Mouse (Mus musculus): ENCODE data around the gene Mif.
"Not testable (repeated sequence)": the region's sequence is repeated elsewhere in the genome, so short reads cannot be mapped to it uniquely, and the experiment has no call there.

Mif gene

DNA sequence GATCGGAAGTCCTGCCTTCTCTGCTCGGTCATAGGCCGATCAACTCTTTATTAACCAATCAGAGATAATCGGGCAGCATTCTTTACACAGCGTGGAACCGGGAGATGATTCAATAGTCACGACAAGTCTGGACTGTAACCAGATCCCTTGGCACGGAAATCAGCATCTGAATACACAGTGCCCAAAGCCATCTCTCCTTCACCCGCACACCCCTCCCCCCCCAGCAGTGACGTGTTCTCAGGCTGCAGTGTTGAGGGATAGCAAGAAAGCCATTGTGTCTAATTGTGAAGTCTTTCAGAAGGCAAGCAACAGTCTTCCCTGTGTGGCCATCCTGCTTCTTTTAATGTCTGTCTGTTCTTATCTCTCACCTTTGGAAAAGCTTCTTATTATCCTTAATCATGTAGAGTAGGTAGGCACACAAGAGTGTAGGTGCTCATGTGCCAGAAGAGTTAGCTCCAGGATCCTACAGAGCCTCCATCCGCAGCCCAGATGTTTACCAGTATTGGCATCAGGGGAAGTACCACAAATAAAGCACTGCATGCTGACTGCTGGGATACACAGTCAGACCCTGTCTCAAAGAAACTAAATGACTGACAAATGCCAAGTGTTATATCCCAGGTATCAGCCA is 13.0 kb upstream of the Mif start:
- DNase-seq, result peak; percentile 53 to 66

DNA sequence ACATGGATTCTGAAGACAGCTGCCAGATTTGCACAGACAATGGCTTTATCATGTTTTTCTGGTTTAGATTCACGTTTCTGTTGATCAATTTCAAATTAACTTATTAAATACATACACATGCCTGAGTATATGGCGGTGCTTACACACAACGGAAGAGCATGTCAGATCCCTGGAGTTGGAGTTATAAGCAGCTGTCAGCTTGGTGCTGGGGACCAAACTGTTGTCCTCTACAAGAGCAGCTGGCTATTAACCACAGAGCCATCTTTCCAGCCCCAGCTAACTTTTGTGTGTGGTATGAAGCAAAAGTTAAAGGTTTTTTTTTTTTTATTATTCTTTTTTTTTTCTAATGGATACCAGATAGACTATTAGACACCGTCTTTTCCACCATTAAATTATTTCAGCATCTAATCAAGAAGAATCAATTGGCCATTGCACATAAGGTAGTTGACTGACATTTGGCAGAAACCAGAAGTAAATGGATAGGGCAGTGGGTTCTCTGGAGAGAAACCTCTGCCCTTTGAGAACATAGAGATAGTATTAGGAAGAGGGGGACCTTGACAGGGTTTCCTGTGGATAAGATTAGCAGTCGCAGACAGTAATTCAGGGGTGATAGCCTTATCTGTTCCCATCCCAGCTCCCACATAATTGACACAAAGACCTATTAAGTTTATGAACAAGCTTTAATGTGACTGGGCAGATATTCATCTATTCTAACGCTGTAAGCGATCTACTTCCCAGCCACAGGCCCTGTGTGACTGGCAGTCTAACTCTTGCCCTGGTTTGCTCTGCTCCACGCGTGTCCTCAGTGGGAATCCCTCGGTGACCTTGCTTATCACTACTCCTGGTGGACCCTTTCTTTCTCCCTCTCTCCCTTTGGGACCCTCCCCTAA is 12.2 kb upstream of the Mif start:
- no peak for DNase-seq

DNA sequence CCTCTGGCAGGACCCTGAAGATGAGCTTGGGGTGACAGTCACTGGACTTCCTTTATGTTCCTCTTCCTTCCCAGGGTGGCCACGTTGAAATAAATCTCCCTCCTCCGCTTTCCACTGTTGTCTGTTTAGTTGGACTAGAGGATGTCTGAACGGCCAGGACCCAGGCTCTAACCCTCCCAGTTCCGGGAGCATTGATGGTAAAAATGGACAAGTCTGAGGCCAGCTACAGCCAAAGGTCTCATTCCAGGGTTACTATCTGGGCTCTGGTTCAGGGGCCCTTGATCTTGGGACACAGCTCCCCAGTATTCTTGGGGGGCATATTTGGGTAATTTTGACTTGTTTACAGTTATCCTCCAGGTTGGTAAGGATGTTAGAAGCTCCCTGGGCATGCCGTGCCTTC is 1.5 kb upstream of the Mif start:
- DNase-seq, result no peak

DNA sequence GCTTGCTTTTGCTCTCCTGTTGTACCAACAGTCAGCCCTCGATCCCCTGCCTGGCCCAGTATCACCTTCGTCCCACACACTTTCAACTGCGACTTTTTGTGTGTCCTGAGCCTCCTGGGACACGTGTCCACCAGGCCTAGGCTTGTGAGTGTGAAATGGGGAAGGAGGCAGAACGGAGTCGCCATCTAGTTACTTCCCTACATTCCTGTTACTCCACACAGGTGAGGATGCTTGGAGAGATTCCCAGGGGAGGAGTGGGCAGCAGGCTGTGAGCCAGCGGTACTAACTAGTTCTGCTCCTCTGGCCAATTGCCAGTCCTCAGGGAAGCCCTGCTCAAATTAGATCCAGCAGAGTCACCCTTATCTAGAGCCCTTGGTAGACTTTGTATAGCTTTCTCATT is 706 bp upstream of the Mif start:
- no peak for DNase-seq

DNA sequence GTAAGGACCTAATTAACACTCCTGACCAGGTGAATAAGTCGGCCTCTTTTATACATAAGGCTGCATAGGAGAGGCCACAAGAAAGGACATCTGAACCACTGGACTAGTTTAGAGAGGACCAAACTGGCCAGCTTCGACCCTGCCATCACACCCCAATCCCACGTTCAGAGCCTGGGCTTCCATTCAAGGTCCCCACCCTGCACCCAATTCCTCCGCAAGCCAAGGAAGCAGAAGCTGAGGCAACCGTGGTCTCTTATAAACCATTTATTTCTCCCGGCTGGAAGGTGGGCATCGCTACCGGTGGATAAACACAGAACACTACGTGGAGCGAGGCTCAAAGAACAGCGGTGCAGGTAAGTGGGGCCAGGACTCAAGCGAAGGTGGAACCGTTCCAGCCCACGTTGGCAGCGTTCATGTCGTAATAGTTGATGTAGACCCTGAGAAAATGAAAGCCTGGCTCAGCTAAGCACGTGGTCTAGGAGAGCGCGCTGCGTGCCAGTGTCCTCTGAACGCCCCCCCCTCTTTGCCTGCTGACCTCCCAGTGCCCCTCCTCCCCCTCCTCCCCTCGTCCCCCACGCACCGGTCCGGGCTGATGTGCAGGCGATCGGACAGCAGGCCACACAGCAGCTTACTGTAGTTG is 813 bp downstream of the Mif start:
- DNase-seq, result no peak

DNA sequence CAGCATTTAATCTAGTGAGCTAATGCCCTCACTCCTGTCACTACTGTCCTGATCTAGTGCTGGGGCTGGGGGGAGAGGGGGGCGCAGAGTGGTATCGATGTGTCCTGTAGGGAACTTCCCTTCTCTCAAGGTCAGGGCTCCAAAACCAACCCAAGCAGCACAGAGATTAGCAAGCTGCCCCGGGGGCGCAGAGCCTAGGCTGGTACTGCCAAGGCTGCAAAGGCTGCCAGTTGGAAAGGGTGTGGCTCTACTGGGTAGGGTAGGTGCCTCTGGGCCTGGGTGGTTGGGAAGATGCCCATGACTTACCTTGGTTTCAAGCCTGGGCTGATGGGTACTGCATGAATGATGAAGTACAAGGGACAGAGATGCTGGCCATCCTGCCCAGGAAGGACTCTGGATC is 2.4 kb downstream of the Mif start:
- DNase-seq, result no peak

DNA sequence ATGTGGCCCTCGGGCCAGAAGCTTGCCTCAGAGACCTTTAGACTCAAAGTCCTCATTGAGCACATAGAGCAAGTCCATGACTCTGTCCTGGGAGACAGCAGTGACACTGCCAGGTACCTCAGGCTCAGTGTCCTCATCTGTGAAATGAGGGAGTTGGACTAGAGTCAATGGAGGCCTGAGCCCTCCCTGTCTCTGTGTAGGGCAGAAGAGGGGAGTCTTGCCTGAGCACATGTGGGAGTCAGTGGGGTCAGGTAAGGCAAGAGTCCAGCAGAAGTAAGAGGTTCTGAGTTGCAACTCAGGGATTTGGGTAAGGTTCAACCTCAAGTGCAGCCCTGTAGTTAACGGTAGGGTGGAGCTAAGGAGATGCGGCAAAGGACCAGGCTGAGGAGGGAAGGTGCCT is 3.1 kb downstream of the Mif start:
- DNase-seq, result no peak

DNA sequence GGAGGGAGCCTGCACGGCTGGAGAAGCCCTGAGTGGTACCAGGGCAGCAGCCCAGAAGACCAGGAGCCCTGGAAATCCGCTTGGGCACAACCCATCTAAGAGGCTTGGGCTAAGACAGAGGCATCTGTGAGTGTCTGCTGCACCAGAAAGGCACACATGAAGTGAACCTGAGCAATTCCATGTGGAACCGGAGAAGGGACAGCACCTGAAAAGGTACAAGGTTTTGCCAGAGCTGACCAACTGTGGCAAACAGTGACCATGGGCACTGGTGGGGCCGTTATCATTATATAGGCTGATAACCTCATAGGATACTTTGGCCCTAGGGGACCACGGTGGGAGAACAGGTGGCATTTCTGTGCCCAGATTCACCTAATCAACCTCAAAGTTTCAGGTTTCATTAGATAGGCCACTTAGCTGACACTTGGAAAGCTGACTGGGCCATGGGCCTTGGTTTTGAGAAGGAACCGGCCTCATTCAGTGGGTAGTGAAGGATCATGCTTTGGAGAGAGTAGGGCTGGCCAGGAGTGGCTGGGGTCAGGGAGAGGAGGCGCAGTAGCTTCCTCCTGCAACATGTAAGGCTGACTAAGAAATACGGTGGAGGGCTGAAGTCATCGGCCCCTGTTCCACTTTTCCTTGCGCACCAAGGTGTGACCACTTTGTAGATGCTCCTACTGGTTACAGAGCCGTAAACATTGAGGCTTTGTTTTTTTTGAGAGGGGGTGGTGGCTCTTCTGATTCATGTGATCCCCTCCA is 3.7 kb downstream of the Mif start:
- DNase-seq, result no peak

DNA sequence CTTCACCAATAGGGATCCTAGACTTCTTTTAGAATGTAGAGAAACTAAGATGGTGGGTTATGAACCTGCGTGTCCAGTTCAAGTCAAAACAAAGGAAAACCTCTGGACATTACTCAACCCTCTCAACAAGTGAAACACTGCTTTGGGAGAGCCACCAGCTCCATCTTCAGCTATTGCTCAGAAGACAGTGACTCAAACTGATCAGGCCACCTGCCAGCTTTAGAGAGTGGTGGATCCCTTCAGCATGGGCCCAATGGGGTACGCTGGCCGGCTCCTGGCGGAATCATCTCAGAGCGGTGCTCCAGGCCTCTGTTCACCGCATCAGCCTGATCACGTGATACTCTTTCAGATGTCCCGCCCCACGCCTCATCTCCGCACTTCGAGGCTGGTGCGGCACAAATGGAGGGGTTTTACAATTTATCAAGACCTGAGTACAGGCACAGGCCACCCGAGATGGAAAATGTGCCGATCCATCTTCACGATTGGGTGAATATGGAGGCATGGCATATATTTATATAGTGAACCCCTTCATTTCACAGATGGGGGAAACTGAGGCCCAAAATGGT is 4.5 kb downstream of the Mif start:
- DNase-seq, result no peak

DNA sequence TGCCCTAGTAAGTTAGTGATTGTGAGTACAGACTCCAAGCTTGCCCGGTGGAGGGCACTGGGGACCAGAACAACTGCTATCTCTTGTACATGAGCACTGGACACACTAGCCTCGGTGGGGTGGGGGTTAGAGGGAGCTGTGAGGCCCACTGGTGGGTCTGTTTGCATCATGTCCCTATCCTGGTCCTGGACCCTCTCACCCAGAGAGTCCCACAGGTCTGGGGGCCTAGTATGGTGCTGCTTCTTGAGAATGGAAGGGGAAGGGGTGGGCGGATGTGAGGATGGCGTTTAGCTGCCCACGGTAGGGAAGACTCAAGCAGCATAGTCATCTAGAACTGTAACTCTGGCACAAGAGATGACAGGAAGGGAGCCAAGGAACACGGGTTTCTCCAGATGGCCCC is 5.2 kb downstream of the Mif start:
- no peak for DNase-seq

DNA sequence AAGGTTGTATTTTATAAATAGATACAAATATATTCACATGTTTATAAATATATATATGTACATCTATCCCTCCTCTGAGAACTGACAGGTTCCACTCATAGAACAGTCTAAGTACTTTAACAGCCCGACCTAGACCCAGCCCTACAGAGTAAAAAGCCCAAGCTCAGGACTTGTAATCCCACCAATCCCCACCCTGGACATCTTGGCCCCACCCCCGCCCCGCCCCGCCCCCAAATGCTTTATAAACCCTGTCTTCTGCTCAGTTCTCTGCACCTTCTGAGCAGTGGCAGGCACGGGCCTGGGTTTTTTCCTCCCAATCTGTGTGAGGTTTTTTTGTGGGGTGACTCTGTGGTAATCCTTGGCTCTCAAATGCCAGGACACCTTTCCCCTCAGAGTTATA is 5.9 kb downstream of the Mif start:
- no peak for DNase-seq

DNA sequence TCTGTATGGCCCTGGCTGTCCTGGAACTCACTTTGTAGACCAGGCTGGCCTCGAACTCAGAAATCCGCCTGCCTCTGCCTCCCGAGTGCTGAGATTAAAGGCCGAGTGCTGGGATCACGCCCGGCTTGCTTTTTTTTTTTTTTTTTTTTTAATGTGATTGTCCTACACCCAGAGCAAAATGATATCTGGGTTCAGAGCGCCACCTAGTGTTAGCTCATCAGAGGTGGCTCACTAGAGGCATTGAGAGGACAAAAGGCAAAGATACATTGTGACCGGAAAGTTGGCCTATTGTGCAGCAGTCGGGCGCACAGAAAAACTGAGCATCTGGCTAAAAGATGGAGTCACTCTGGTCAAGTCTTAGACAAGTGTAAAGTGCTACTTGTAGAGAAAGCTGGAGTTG is 6.6 kb downstream of the Mif start:
- peak; percentile 82 to 91 for DNase-seq

DNA sequence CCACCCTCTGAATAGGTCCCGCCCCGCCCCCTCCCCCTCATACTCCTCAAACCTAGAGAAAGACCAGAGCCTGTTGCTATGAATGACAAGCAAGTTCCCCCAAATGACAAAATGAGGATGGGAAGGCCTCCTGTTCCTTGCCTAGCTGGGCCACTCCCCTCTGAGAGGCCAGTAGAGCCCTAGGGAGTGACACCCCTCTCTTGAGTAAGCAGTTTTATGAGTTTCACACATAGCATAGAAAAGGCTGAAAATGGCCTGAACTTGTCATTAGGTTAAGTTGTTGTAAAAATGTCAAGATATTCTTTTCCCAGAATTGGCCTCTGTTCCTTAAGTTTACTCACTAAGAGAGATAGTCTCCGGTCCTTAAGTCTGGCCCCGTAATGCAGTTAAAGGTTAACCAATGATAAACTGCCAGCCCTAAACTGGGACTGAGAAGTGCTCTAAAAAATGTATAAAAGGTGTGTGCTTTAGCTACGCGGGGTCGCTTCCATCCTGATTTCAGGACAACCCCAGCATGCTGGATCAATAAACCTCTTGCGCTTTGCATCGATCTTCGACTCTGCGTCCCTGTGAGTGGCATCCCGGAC is 7.4 kb downstream of the Mif start:
- no peak for DNase-seq

DNA sequence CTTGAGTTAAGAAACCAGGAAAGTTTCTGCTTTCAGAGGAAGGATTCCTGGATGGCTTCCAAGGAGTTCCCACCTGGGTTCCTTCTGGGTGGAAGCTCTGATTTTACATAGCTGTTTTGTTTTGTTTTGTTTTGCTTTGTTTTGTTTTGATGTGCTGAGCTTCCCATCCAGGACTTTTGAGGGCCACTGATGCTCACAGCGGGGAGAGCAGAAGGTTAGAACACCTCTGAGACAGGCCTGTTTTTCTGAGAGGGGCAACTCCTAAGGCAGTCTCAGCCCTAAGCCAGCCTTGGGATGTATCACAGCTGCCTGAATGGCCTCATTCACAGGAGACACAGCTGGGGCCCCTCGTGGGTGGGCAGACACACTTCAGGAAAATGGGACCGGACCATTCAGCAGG is 8.4 kb downstream of the Mif start:
- no peak for DNase-seq

DNA sequence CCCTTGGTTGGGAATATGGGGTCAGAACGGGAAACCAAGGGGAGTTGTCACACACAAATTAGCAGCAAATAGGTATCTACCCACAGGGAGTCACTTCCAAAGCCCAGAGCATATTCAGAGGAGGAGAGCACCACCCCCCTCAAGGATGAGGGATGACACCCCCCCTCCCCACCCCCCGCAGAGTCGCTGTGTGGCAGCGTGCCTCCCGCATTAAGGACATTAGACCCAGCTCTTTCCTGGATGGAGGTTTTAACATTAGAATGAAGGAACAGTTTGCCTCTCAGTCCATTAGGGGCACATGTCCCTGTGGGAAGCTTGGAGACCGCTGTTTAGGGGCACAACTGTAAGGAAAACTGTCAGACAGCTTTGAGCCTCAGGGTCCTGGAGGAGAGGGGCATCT is 9.0 kb downstream of the Mif start:
- DNase-seq, result no peak

DNA sequence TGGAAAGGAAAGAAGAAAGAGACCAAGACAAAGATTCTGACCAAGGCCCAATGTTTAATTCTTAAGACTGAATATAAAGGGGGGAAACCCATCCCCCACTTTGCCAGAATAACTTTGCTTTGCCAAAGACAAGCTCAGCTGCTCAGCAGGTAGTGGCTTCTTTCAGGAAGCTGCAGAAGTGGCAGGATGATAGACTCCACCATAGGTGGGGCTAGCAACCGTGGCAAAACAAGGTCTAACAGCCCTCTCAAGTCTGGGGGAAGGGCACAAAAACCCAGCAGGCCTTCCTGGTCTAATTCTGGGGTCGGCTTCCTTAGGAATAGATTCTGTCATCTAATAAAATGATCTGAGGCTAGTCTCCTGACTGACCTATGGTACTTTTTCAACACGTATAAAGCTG is 11.7 kb downstream of the Mif start:
- DNase-seq, result no peak

DNA sequence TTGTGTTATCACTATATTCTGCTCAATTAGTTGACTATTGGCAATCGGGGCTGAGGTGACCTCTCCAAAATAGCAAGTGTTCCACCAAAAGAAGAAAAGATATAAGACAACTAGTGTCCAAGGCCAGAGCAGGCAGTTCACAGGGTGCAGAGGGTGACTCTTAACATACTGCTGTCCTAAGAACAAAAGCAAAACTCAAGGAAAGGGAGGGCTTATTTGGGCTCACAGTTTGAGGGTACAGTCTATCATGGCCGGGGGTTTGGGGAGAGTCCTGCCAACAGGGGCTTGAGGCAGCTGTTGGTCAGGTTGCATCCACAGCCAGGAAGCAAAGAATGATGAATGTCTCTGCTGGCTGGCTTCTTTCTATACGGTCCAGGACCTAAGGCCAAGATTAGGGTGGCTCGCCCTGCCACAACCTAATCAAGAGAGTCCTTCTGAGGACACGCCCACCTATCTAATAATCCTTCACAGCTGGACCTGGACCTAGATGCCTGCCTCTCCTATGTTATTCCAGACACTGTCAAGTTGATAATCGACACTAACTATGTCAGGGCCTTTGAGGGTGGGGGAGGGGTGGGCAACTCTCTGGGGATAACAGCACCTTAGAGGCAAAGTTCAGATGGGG is 14.6 kb downstream of the Mif start:
- no peak for DNase-seq

DNA sequence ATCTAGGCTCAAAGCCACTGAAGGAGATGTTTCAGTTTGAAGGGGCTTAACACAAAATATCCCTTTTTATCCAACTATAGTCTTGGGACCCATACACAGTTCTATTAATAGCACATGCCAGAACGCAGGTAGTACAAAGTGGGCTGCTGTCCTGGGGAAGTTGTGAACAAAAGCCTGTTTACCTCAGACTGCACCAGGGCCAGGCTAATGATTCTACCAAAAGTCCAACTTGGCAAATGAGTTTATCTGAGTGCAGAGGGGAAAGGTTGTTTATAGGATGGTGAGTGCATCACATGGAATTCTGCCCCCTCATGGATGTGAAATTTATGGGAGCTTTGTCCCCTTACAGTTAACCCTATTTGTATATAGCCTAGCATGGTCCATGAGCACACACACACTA is 15.2 kb downstream of the Mif start:
- no peak for DNase-seq

DNA sequence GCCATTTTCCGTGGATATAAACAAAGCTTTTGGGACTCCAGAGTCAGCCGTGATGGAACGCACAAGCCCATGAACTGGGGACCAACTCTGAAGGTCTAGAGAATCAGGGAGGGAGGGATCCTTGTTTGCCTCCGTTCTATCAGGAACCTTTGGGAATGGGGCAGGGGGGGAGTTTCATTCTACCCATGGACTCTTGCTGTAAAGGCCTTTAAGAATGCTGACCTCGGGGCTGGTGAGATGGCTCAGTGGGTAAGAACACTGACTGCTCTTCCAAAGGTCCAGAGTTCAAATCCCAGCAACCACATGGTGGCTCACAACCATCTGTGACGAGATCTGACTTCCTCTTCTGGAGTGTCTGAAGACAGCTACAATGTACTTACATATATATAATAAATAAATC is 16.1 kb downstream of the Mif start:
- not testable (repeated sequence) for DNase-seq

DNA sequence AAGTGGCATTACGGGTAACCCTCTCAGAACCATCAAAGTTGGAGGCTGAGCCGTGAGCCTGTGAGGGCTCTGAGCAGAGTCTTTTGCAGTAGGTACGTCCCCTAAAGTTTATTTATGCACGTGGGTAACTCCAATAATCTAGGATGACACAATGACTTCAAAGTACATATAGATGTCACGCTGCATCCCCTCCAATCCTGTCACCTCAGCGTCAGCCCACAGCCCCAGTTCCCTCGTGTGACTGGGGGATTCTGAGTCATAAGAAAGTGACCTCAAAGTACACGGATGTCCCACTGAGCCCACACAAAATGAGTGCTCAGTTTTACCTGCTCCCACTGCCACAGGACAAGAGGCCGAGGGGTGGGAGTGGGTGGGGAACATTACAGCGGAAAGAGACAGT is 20.9 kb downstream of the Mif start:
- no peak for DNase-seq

DNA sequence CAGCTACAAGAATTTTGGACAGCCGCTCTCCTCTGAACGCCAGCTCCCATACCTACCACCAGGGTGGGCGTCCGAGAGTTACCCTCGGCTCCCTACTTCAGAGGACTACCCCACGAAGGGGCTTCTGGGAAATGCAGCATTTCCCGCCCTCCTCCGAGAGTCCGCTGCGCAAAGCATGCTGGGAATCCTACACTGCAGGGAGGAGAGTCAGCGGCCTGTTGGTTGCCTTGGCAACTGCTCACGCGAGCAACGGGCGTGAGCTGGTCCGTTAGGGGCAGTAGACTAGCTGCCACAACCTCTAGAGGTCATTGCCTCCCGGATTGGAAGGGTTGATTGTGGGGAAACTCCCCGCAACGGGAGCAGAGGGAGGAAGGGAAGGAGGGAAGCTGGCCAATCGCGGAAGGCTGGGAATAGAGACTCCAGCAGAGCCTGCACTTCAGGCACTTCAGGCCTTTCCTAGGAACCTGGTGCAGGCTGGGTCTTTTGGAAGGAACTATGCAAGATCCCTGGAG is 22.7 kb downstream of the Mif start, which contains the start of gene Gstt2:
TSS of gene Gstt2 (minus strand) at position 177 of the 512 bp plus-strand sequence.
- DNase-seq, result peak; percentile 96 to 98

All from kidney, adult 8-10 months (tissue).